Mouse (Mus musculus): Measurements from ENCODE around the gene Tpx2.

Tpx2 gene

DNA sequence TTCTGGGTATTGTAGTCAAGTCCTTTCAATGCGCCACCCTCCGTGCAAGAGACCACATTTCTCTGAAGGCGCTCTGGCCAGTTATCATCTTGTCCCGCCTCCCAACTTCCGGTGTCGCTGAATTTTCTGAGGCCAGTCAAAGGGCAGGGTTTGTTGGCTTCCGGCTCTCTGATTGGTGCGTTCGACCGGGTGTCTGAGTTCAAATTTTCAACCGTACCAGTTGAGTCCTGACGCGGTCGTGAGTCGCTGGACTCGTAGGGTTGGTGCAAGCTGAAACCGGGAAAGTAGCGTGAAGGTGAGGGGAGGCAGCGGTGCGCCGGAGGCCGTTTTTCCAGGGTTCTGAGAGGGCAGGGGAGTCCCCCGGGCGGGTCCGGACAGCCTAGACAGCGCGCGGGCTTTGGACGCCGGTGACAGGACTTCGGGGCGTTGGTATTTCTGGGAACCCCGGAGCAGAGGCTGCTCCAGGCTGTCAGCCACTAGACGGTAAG is at the start of gene Tpx2:
Tpx2 (plus strand) TSS at position 150 of the 488 bp plus-strand sequence.
- peak; percentile 96 to 99 for DNase-seq (ENCODE audit: inconsistent age in 2 of 2, low spot score in 1 of 2)

DNA sequence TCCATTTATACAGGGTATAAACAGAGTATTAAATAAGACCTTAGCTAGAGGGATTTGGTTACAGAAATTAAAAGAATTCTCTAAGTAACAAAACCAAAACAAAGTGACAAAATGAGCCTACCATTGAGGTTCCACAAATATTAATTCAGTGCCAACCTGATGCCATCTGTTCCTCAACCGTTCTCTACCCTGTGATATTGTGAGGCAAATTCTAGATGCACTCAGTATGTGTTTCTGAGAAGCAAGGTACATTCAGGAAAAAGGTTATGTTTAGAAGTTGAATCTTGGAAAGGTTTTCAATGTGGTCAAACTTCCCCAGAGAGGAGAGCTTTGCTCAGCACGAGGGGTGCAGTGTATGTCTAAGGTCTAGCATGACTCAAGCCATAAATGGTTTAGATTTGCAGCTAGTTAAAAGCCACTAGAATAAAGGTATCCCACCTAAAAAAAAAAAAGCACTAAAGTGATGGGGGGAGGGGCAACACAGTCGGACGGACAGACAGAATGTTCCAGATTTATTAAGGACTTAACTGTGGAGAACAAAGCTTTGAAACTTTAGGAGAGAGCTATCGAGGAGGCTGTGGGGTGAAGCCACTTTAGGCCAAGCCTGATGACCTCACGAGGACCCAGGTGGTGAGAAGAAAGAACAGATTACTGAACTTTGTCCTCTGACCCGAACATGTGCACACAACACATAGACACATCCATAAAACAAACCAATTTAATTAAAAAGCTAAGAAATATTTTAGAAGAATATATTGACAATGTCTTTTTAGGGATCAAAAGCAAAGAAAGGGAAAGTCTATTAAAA is 47.6 kb upstream of the Tpx2 start:
- no peak for DNase-seq (ENCODE audit: inconsistent age in 2 of 2, low spot score in 1 of 2)

DNA sequence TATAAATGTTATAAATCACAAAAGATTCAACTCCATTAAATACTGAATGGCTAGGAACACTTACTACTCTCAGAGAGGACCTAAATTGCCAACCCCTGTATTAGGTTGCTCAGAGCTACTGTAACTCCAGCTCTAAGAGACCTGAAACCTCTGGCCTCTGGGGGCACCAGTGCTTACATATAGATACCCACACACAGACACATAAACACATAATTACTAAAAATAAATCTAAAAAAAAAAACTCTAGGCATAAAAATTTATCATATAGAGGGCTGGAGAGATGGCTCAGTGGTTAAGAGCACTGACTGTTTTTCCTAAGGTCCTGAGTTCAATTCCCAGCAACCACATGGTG is 47.0 kb upstream of the Tpx2 start:
- DNase-seq (ENCODE audit: inconsistent age in 2 of 2, low spot score in 1 of 2) = no peak

DNA sequence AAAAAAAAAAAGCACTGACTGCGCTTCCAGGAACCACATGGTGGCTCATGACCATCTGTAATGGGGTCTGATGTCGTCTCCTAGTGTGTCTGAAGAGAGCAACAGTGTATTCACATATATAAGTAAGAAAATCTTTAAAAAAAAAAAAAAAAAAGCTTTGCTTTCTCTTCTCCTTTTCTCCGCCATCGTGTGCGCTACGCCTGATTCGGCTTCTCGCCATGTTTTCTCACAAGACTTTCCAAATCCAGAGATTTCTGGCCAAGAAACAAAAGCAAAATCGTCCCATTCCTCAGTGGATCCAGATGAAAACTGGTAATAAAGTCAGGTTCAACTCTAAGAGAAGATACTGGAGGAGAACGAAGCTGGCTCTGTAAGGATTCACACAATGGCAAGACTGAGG is 45.5 kb upstream of the Tpx2 start:
- no peak for DNase-seq (ENCODE audit: inconsistent age in 2 of 2, low spot score in 1 of 2)

DNA sequence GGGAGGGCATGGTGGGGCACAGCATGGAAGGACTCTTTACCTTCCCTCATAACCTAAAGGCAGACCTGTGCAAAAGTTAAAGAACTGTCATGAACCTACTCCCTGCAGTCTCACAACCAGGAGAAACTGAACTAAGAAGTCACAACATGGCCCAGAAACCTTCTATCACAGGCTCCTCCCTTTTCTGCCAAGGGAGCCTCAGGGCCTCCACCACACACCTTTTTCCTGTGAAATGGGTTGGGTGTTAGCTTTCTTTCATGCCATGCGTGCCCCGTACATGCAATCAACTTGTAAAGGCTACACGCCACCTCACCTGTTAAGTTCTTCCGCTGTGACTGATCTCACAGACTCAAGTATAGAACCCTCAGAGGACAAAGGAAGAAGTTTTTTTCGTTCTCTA is 44.7 kb upstream of the Tpx2 start:
- peak in 1 of 2 experiments; percentile 71 for DNase-seq (ENCODE audit: inconsistent age in 2 of 2, low spot score in 1 of 2)

DNA sequence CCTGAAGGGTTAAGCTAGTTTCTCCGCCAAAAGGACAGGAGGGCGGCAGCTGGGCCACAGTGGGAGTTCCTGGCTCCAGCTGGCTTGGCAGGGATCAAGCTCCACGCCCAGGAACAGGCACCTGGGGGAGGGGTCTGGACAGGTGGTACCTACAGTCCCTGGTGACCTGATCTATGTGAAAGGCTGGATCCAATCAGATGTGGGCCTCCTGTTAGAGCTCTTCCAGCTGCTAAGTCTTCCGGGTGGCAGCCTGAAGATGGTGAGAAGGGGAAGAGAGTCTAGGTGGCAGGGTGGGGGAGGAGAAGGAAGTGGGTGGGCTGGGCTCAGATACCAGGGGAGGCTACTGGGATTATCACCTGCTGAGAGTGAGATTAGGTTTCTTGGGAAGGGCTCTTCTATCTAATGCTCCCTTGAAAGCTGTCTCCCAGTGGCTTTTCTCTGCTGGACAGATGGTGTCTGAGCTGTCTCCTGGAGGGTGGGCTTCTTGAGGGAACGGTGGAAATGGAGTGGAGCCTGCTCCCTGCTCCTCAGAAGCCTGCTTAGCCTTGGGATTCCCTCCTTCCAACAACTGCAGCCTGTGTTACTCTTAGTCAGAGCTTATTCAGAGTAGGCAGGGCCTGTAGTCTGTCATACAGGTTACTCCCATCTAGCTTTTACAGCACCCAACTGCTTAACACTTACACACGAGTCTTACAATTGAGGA is 43.2 kb upstream of the Tpx2 start:
- DNase-seq (ENCODE audit: inconsistent age in 2 of 2, low spot score in 1 of 2) = peak in 1 of 2 experiments; percentile 79

DNA sequence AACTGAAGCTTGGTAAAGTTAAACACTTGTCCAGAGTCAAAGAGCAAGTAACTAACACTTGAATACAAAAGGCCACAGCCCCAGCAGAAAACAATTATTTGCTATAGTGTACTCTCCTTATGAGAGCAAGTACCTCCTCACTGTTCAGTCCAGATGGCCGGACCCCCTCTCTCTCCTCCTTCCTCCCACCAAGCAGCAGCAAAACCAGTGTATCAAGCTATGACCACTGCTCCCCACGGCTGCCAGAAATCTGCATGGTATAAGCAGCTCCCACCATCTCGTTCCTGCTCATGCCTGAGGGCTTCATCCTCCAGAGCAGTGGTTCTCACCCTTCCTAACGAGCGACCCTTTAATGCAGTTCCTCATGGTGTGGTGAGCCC is 42.7 kb upstream of the Tpx2 start:
- no peak for DNase-seq (ENCODE audit: inconsistent age in 2 of 2, low spot score in 1 of 2)

DNA sequence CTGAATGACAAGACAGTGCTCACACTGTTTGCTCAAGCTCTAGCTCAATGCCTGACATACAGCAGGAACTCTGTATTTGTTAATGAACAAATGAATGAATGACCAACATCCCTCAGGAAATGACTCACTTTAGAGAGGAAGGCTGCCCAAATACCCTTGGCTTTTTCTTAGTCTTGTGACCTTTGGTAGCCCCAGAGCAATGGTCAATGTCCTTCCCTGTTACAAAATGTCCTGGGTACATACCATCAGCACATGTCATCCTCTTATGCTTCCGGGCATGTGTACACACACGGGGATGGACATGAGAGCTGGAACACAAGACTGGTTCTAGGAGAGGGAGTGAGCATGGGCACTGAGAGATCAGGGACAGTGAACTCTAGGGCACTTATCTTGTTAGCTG is 41.7 kb upstream of the Tpx2 start:
- peak; percentile 81 to 89 for DNase-seq (ENCODE audit: inconsistent age in 2 of 2, low spot score in 1 of 2)

DNA sequence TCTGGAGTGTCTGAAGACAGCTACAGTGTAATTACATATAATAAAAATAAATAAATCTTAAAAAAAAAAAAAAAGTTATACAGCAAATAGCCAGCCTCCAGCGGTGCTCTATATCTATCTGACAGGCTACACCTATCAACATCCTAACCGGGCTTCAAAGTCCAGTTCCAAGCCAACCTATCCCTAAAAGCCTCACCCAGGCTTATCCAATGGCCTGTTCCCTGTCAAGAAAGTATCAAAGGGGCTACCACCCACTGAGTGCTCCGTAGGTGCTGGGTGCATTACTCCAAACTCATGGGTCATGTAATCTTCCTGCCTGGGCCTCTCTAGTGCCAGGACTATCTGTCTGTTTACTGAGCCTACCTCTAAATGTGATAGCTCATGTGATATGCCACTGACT is 39.6 kb upstream of the Tpx2 start:
- no peak for DNase-seq (ENCODE audit: inconsistent age in 2 of 2, low spot score in 1 of 2)

DNA sequence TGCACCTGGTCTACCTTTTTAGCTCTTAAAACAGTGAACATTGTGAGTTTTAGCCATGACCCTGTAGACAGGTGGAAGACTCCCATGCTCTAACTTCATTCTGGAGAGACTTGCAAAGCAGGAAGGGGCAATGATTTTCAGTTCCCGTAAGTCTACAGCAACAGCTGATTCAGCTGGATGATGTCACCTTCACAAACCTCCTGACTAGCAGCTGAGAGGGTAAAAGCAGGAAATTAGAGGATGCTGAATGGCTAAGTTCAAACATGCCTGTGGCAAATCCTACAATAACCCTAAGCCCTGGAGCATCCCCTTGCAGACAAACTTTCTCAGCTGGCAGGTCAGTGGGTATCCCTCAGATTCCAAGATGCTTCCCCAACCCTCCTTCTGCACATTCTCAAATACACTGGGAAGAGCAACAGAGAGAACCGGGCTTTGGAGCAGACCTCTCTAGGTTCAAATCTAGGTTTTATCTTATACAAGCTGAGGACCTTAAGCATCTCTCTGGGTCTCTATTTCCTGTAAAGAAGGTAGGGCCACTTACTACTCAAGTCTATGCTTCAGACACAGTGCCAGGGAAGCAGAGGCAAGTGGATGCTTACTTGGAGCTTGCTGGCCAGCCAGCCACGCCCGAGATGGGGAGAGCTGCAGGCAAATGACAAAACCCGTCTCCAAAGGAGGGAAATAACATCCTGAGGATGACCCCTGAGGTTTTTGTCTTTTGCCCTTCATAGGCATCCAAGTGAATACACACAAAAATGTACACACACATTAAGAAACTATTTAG is 37.4 kb upstream of the Tpx2 start:
- DNase-seq (ENCODE audit: inconsistent age in 2 of 2, low spot score in 1 of 2) = peak in 1 of 2 experiments; percentile 23

DNA sequence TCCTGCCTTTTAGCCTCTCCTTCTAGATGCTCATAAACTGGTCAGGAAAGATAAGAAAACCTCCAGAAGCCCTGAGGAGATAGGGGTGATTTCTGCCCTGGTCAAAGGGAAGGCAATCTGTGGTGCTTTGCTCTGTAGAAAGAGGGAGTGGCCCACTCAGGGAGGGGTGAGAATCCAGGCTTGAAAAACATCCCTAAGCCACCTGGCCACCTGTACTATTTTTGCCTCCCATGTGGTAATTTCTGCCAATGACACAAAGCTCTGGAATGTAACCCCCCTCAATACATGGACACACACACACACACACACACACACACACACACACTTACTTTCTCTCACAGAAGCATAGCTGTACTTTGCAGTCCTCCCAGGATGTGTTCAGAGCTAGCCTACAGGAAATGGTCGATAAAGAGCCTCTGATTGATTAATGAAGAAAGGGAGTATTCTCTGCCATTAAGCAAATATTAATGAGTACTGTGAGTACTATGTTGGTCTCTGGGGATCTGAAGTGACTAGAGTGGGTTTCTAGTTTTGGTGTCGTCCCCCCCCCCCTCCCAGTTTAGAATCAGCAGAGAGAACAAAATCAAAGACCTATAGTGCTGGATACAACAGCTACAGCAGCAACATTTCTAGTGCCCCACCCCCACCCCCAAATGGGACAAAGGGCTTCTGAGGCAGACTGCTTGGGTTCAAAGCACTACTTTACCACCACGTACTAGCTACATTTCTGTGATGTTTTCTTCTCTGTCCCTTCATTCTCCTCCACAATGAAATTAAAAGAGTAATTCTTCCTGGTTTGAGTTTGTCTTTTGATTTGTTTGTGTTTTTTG is 36.2 kb upstream of the Tpx2 start:
- DNase-seq (ENCODE audit: inconsistent age in 2 of 2, low spot score in 1 of 2) = peak in 1 of 2 experiments; percentile 7

DNA sequence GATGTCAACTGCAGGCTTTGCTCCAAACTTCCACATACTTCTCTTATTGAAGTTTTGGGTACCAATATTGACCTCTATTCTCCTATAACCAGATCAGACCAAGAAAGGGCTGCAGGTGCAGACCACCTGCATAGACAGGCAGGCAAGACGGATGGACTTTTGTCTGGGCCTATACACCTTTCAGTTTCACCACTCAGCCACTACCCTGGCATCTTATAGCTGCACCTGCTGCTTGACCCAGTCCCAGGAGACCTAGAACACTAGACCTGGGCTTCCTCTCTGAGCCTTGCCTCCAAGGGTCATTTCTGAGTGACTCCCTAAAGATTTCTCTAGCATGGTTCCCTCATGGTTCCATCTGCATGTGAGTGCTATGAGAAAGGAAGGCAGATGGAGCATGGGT is 34.5 kb upstream of the Tpx2 start:
- DNase-seq (ENCODE audit: inconsistent age in 2 of 2, low spot score in 1 of 2) = no peak

DNA sequence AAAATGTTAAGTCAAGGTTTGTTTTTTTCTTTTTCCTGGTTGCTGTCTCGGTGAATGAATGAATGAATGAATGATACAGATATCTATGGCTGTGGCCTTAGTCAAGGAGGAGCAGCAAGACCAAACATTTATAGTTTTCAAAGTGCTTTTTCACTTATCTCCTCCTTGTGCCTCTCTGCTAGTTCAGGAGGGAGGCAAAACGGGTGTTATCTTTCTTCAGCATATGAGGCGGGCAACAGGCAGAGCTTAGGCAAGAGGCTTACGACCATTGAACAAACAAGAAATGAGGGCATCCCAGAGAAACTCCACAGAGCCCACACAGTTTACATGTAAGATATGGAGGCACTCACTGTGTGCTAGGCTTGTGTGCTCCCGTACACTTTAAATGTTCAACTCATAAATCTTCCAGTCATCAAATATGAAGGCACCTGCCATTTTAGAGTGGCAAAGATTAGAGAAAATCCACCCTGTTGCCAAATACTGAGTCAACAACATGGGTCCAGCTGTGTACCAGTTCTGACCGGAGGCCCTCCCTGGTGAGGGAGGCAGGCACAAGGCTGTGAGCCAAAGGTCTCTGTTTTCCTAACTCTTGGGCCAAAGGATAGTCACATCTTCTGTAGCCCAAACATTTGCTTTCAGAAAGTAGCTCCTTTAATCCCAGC is 33.4 kb upstream of the Tpx2 start:
- DNase-seq (ENCODE audit: inconsistent age in 2 of 2, low spot score in 1 of 2) = no peak

DNA sequence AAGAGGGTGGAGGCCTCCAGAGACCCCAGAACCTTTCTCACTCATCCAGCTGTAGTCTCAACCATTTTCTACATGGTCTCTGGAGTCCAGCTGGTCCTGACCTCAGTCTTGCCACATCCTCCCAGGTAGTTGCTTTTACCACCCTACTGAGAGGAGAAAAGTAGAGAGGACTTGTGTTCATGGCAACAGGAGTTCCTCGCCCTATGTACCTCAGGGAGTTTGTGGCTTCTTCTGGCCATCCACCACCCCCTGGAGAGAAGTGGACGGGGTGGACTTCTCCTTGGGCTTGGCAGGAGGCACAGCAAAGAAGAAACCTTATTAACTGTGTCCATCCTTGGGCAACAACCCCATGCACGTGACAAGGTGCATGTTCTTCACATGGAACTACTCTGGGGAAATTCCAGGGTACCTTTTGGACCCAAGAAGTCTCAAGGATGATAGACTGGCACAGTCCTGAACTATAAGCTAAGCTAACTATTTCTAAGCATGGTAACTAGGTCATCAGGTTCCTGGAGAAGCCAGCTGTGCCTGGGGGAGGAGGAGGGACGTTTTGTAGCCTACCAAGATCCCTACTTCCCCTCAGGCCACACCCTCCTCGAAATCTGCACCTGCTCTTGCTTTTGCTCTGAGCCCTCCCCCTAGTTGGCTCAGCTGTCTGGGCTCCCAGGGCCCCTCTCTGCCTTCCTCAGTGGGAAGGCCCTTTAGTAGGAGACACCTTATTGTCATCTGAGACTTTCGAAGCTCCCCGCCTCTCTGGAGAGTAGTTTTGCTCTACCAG is 31.7 kb upstream of the Tpx2 start:
- DNase-seq (ENCODE audit: inconsistent age in 2 of 2, low spot score in 1 of 2) = no peak

DNA sequence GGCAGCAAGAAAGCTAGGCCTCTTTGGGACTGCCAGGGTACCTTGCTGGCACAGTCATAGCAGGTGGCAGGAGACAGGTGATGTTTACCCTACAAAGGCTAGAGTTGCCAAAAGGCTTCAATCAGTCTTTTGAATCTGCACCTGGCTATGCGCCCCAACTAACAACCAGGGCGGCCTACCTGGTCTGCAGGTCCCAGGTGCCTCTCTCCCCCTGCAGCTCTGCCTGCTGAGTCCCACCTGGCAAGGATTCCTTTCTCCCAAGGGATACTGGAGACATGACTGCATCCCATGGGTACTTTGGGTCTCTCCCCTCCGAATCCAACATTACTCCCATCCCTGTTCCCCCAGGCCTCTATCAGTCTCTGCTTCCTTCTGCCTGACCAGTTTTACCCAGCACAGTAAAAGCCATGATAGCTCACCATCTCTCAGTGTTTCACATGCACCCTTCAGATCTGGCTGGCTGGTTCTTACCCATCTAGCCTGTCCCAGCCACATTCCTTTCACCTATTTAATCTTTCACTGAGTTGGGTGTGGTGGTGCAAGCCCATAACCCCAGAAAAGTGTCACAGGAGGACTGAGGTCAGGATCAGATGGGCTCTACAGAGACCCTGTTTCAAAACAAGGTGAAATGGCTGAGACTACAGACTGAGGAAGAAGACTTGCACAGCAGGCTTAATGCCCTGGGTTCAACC is 31.0 kb upstream of the Tpx2 start:
- no peak for DNase-seq (ENCODE audit: inconsistent age in 2 of 2, low spot score in 1 of 2)

DNA sequence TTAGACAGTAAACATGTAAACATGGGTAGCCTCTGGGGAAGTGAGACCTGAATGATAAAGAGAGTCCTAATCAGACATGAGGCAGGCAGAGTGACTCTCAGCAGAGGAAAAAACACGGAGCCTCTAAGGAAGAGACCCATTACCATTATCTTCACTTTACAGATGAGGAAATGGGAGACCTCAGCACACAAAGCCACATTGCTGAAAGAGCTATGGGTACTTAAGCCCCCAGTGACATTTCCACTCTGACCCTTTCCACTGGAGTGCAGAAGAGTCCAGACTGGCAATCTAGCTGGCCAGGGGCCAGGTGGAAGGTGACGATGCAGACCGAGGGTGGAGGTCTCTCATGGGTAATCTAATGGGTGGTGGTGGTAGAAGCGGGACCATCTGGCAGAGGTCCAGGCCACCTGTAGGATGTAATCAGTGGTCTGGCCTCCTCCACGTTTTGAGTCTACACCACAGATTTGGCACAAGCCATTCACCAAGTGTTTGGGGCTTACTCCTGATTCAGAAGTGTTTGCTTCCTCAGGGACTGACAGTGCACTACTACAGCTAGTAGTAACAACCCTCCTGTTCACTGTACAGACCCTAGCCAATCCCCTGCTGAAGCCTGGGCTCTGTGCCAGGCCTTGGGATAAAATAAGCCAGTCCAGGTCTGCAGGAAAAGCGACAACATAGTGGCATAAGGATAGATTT is 30.0 kb upstream of the Tpx2 start:
- DNase-seq (ENCODE audit: inconsistent age in 2 of 2, low spot score in 1 of 2) = peak; percentile 37 to 62

DNA sequence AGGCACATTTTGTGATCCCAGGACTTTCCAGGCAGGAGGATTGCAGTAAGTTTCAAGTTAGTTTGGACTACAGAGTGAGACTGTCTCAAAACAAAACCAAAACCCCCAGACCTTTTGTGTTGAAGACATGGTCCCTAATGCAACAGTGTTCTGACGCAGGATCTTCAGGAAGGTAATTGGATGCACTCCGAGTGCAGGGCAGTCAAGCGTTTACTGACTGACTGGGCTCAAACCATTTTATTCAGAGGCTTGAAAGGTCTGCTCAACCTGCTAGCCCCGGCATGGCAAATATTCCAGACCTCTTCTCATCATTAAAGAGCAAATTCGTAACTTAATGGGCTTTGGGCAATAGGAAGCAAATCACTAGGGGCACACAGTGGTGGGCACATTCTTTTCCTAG is 29.1 kb upstream of the Tpx2 start:
- no peak for DNase-seq (ENCODE audit: inconsistent age in 2 of 2, low spot score in 1 of 2)

DNA sequence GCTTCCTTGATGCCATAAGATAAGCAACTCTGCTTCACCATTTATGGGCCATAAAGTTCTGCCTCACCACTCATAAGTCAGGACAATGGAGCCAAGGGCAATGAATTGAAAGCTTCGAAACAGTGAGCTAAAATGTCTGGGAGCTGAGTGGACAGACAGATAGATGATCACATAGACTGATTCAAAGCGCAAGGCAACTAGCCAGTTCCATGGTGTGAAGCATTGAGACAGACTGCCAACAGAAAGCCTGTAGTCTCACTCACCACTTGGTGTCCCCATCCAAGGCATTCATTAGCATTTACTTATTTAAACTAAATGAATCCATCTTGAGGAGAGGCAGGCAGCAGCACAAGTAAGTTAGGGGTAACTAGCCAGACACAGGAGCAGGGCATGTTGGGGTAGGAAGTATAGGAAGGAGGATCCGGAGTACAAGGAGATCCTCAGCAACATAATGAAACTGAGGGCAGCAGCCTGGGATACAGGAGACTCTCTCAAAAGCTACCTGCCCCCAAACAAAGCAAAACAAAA is 28.6 kb upstream of the Tpx2 start:
- peak in 1 of 2 experiments; percentile 33 for DNase-seq (ENCODE audit: inconsistent age in 2 of 2, low spot score in 1 of 2)
